Mouse (Mus musculus) hematopoietic stem cell, adult 5-6 weeks (primary cell): Measurements from ENCODE around the gene Rev1. TPM values are rescaled to one million over a fixed set of nuclear protein-coding genes. Genes with fewer than 3 reads are reported as not detected.
A peak's percentile ranks its signal among the peaks of the same experiment; 100 is the strongest.
"Not testable (repeated sequence)": the region's sequence is repeated elsewhere in the genome, so short reads cannot be mapped to it uniquely, and the experiment has no call there.

ENCODE experiments used
- ATAC-seq, 2 experiments: fragments of 125-278 bp in 1 of 2; replicated peaks in 1 of 2; 2 replicates each; pipeline ENCODE4 v1.8.0; 2016 to 2017; ENCODE audit warnings: inconsistent platforms in 2 of 2, mild to moderate bottlenecking in 2 of 2, moderate number of reproducible peaks in 2 of 2, low read depth in 1 of 2, moderate TSS enrichment in 1 of 2; ENCODE audit not compliant: low FRiP score in 2 of 2, poor library complexity in 2 of 2, severe bottlenecking in 2 of 2, insufficient read depth in 1 of 2, low TSS enrichment in 1 of 2
- total RNA-seq: library from RNA; stranded (forward); fragments of 172-1452, 232-1000 nt; gene quantifications from 2 replicates; pipeline ENCODE4 v1.2.3, GENCODE M21; 2017

Rev1 gene
- total RNA-seq, 1 experiment from 2014 or later = 65.0 TPM

- ATAC-seq = no peak
These were observed 25.8 kb downstream of the Rev1 start for GRCm38 (mm10) chr1:38103813-38104212.

GRCm38 (mm10) chr1:38103214-38103613 lies 26.4 kb downstream of the Rev1 start:
- peak in 1 of 2 experiments; percentile 32; a peak in 1 of 4 replicates for ATAC-seq

GRCm38 (mm10) chr1:38081316-38081715 lies 48.3 kb downstream of the Rev1 start:
- no peak for ATAC-seq

- ATAC-seq = no peak
These were observed 58.3 kb downstream of the Rev1 start for GRCm38 (mm10) chr1:38071326-38071725.

GRCm38 (mm10) chr1:38067276-38067675 lies 62.3 kb downstream of the Rev1 start:
- ATAC-seq = no peak

GRCm38 (mm10) chr1:38062156-38062555 lies 67.4 kb downstream of the Rev1 start:
- not testable (repeated sequence) for ATAC-seq

GRCm38 (mm10) chr1:38058417-38058816 lies 71.2 kb downstream of the Rev1 start:
- ATAC-seq = no peak

GRCm38 (mm10) chr1:38055176-38055575 lies 74.4 kb downstream of the Rev1 start:
- ATAC-seq = no peak

GRCm38 (mm10) chr1:38049562-38049961 lies 80.0 kb downstream of the Rev1 start:
- peak; percentile 84 to 88; a peak in 3 of 4 replicates for ATAC-seq

- no peak for ATAC-seq
These were observed 81.5 kb downstream of the Rev1 start for GRCm38 (mm10) chr1:38048121-38048520.

GRCm38 (mm10) chr1:38038898-38039297 lies 90.7 kb downstream of the Rev1 start:
- no peak for ATAC-seq

- no peak for ATAC-seq
These were observed 92.2 kb downstream of the Rev1 start for GRCm38 (mm10) chr1:38037375-38037774.

- no peak for ATAC-seq
These were observed 94.1 kb downstream of the Rev1 start for GRCm38 (mm10) chr1:38035521-38035920.

GRCm38 (mm10) chr1:38031391-38031790 lies 98.2 kb downstream of the Rev1 start:
- no peak for ATAC-seq

- ATAC-seq = no peak
These were observed 102.3 kb downstream of the Rev1 start for GRCm38 (mm10) chr1:38027301-38027700.

- no peak for ATAC-seq
These were observed 114.9 kb downstream of the Rev1 start for GRCm38 (mm10) chr1:38014551-38015203.

- ATAC-seq = no peak
These were observed 117.1 kb downstream of the Rev1 start for GRCm38 (mm10) chr1:38012509-38012908.

- no peak for ATAC-seq
These were observed 117.5 kb downstream of the Rev1 start for GRCm38 (mm10) chr1:38012104-38012503.

GRCm38 (mm10) chr1:38011647-38012046 lies 118.0 kb downstream of the Rev1 start:
- ATAC-seq = peak in 1 of 2 experiments; percentile 51; a peak in 1 of 4 replicates
